Mouse (Mus musculus): ENCODE measurements at regions not wholly inside any gene's neighbourhood (a gene's known extent, or its start where the extent isn't known, plus 50 kb on each side); places are given as distances from the start of the nearest gene placed in this dataset.

DNA sequence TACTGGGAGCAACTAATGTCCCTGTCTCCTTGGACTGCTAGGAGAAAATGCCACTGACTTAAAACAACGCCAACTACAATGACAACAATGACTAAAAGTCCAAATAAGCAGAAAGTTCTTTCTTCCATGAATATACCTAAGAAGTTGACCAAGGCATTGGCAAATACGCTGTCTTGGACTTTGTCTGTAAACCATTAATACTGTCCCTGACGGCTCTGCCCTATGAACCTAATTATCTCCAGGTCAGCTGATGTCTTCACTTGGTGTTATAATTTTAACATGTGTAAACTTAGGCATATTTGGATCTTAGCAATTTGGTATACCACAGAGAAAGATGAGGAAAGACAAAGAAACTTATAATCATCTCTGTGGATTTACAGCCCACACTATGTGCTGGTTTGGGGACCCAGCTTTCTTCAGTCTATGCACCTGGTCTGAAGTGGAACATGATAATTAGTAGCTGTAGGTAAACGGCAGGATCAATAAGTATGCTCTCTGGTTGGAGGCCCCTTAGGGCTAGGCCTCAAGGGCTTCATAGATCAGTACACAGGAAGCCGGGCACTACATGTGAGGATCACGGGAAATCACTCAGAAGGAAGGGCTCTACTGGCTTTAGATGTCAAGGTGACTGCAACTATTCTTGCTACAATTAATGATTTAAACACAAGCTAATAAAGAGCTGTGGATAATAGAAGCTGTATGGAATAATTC lies 380.3 kb upstream of the Adgrl2 start:
- no peak for DNase-seq (ENCODE audit: low spot score in 2 of 2)

DNA sequence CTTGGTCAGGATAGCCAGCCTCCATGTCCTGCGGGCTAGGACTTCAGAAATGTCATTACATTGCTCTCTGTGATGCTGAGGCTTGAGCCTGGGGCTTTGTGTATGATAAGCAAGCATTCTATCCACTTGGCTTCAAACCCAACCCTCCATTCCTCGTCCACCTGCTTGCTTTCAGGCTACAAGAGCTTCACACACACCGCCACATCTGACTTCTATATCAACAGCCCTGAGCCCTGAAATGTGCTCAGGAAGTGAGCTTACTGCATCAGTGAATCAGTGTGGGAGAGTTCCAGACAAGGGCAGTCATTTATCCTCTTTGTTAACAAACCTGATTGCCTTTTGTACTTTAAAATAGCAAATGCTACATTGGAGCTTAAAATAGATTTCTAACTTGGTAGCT lies 377.5 kb upstream of the Adgrl2 start:
- no peak for DNase-seq (ENCODE audit: low spot score in 2 of 2)

DNA sequence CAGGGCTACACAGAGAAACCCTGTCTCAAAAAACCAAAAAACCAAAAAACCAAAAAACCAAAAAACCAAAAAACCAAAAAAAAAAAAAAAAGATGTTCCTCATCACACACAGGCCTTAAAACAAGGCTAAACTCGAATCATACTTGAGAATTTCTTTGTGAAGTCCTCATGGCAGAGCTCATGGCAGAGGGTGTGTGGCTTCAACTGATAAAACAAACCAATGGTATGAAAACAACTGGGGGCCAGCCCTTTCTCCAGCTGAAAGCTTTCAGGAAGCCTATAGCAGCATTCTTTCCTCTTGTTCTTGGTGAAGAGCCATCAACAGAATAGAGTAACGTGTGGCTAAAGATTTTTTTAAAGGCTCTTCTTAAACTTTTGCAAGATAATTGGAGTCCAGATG lies 369.8 kb upstream of the Adgrl2 start:
- no peak for DNase-seq (ENCODE audit: low spot score in 2 of 2)

DNA sequence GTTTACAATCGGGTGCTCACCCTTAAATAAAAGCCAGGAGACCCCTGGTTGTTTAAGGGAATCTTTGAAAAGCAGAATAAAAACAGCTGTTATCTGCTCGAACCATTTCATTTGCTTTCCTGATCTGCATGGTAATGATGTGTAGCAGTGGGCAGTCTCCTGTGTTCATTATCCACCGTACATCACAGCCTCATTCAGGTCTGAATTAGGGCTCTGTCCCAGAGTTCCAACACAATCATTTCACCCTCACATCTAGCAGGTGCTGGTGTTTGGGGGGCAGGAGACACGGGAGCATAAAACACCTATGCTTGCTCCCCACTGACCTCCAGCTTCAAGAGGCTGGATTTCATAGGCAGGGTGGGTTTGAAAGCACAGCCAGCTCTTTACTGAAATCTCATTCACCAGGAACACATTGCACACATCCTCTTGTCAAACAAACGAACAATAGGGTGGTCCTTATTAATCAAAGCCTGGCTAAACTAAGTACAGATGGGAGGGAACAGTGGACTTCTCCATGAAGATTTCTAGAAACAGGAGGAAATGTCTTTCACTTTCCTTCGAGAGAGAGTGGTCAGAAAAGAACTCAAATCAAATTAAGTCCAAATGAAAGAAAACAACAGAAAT lies 368.3 kb upstream of the Adgrl2 start:
- no peak for DNase-seq (ENCODE audit: low spot score in 2 of 2)

DNA sequence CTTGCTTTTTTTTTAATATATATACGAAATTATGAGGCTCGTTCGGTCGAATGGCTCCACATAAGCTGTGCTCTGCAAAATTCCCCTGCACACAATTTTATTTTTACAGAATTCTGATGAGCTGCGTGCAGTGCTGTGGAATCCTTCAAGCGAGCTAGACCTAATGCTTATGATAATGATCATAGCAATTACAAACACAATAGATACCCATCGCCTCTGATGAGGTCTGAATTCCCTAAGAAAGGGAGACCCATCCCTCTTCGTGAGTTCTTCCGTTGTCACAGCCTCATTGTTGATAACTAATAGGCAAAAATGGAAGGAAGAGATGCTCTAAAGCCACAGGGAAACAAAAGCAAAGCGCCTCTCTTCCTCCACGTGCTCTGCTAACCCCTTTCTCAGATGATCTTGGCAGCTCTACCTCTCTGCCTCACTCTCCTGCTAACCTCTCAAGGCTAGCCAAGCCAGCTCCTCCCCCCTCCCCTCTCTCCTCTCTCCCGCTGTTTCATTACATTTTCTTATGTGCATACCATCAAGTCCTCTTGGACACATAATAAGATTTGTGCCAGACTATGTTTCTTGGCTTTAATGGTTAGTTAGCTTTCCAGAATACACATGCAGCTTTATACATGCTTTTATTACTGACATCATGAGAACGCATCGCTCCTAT lies 367.7 kb upstream of the Adgrl2 start:
- no peak for DNase-seq (ENCODE audit: low spot score in 2 of 2)

DNA sequence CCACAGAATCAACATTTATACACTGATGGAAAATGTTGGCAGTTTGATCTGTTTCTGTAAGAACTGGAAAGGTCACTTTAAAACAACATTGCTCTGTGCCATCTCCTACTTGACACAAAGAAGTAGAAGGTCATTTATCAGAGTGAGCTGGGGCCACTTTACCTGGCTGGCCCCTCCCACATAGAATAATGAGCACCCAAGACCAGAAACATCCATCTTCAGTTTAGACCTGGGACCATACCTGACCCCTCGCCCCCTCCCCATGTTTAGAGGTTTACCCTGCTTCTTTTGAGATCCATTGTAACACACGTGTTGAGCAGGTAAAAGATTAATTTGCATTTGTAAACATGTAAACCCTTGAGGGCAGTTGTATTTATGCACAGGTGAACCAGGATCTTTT lies 366.8 kb upstream of the Adgrl2 start:
- no peak for DNase-seq (ENCODE audit: low spot score in 2 of 2)

DNA sequence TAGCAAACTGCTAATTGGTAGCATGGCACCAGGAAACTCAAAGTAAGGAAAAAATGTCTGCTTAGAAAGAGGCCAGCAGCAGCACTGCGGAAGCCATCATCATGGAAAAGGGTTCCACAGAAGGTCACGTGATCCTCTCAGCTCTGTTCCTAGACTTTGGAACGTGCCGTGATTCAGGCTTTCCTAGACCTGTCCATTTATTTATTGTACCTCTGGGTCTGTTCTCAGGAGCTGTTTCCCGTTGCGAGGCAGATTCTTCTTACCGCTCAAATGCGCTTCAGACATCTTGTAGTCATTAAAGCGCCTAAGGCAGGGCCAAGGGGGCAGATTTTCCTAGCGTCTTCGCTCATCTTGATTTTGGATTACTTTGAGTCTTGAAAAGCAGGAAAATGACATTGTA lies 365.0 kb upstream of the Adgrl2 start:
- DNase-seq (ENCODE audit: low spot score in 2 of 2): no peak

DNA sequence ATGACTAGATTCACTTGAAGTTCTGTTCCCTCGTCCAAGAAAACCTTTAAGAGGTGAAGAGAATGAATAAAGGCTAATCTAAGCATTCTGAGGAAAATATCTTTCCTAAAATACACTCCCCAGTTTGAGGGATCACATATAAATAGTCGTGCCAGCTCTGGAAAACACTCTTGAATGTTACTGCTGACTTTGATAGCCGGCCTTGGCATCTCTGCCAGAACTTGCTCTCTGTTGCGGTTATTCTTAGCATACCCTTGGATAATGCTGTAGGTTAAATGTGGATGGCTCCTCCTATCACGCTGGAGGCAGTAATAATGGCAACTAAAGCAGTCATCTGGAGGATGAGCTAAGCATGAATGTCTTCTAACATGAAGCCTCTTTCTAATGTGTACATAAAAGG lies 363.6 kb upstream of the Adgrl2 start:
- no peak for DNase-seq (ENCODE audit: low spot score in 2 of 2)

DNA sequence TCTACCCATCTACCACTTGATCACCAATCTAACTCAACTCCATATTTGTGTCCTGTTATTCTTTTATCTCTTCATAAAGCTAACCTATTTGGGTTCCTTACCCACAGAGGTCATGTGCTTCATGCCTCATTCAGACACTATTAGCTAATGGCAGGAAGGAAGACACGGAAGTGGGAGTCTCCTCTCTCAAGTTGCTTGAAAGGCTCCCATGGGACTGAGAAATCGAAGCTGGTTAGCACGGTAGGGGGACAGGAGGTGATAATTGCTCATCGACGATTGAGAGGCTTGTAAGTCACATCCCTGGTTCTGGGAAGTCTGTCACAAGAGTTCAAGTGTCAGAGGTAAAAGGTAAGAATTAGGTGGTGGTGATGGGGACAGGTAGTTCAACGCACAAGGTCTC lies 362.2 kb upstream of the Adgrl2 start:
- DNase-seq (ENCODE audit: low spot score in 2 of 2): no peak

DNA sequence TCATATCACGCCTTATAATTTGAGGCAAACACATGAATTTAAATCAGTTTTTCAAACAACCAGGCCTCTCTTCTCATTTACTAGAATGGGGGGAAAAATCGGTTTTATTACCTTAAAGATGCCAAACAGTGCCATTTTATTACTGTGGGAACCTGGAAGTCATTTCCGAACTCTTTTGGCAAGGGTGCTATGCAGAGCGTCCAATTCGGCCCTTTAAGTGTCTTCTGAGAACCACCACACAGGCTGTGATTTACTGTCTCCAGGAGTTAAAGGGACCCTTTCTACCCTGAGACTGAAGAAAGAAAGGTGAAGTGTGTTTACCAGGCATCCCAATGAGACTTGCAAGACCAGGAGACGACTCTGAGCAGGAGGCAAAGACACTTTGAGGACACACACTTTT lies 359.4 kb upstream of the Adgrl2 start:
- no peak for DNase-seq (ENCODE audit: low spot score in 2 of 2)

DNA sequence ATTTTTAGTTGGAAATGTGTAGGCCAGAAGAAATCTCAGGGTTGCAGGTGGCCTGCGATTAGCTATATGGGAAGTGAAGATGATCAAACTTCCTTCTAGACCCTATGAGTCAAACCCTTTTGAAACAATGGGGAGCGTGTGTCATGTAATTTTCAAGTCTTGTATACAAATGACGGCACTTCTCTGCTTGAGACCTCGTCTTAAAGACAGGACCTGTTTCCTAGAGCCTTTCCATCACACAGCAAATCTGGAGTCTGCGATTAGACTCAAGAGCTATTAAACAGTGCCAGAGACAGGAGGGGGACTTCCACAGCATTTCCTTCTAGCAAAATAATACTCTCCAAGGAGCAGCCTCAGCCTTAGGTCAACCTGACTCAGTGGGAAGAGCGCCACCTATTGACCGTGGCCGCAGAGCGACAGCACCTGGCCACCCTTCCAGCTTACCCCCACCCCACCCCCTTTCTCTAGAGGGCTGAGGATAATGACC lies 358.9 kb upstream of the Adgrl2 start:
- DNase-seq (ENCODE audit: low spot score in 2 of 2): peak; percentile 34 to 62

DNA sequence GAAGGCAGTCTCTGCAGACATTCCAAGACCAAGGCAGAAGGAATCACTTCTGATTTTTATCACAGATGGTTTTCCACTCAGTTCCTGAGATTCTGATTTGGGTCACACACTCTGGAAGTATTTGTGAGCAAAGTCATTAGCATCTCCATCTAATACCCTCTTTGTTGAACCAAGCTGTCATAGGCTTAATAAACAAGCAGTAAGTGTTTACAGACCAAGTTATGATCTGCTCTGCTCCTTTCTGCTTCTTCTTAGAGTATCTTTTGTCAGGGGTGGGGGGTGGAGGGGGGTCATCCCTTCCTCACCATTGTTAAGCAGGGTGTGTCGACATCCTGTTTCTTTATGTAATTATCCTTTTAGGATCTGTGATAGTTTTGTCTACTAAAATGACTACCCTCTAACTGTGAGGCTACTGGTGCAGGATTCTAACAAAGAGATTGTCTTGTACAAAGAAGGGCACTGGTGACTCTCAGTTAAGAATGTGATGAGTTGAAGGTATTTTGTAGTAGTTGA lies 358.2 kb upstream of the Adgrl2 start:
- DNase-seq (ENCODE audit: low spot score in 2 of 2): no peak

DNA sequence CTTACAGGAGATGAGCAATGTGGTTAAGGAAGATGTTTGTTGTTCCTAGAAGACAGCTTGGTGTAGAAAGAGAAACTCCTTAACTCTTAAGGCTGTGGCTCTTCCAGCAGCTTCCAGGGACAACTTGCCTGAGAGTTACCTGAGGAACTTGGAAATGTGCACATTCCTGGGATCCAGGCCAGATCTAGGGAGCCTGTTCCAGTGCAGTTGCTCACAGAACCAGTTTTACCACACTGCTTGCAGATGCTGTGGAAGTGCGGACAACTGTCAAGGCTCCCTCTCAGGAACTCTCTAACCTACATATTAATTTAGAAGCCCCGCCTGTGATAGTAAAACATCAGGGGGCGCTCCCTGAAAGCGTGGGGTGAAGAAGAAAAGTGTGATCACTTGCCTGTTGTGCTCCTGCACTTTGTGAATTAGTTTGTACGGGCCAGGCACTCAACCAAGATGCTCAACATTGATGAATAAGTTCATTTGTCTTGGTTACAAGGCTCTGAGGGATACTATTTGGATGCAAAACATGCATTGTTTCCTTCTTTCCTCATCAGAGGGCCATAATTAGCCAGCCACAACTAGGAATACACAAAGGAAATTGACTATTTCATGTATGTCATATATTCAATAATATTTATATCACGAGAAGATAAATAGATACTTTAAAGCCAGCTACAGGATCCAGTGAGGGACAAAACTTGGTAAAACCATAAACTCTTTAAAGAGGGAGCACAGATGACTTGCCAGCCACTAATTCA lies 357.1 kb upstream of the Adgrl2 start:
- no peak for DNase-seq (ENCODE audit: low spot score in 2 of 2)

DNA sequence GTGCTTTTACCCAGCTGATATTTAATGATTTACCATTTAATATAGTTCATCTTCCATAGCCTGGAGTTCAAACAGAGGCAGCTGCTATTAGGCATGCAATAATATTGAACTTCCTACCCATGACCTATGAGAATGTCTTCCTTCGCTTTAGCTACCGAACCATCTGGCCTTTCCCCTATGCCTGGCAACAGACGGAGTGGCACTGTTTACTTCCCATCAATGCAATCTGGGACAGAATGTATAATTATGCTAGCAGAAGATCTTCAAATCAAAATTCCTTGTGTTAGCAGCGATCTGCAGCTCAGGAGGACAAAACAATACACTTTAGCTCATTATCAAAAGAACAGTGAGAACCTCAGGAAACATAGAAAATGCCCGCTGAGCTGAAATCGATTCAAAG lies 352.2 kb upstream of the Adgrl2 start:
- no peak for DNase-seq (ENCODE audit: low spot score in 2 of 2)

DNA sequence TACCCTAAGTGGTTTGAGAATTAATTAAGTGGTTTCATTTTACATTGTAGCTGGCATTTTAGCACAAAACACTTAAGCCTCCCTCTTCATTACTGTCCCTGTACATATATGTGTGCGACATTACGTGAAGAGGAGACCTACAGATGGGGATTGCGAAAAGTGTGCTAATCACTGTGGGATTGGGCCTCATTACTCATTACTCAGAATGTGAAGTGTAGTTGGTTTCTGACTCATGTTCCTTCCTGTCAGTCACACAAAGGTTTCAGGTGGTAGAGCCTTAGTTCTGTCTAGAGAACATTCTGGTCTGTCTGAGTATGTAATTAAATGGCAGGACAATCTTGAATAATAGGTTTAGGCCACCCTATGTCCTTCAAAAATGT lies 349.0 kb upstream of the Adgrl2 start:
- no peak for DNase-seq (ENCODE audit: low spot score in 2 of 2)

DNA sequence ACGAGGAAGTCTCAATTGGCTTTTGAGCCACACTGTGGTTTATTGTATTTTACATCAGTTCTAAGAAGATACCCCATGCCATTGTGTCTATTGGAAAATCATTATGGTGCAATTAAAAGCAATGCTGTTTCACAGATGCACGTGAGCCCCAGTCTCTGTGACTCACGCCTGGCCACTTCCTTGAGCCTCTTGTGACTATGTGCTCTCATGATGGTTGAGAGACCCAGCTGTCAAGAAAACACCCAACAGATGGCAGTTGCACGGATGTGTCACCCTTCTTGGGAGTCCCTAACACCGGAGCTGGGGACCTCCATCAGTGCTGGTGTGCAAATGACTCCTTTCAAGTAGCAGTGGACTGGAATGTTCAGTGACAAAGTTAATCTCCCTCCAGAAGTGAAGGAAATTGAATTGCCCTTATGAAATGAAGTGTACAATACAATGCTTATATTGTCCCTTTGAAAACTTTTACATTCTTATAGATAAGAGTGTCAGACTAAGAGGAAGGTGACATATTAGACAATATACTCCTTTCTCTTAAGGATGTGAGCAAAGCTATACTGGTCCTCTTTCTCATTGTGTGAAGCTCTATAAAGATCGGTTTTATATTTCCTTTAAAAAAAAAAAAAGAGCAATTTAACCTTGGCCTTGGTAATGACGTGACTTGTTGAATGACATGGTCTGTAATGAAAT lies 348.5 kb upstream of the Adgrl2 start:
- no peak for DNase-seq (ENCODE audit: low spot score in 2 of 2)

DNA sequence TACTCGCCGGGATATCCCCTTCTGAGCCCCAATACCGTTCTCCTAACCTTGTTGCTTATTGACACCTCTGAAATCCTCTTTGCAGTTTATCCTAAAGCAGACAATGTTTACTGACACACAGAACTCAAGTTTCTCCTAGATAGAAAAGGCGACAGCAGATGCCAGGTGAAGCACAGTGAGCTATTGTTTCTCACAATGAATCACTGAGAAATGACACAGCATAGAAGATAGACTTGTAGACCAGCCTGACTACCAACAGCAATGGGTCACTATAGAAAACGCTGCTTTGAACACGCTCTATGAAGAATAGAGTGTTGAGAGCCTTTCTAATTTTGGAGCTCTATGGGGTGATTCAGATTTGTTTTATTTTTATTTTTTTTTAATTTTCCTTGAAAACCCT lies 344.9 kb upstream of the Adgrl2 start:
- DNase-seq (ENCODE audit: low spot score in 2 of 2): no peak

DNA sequence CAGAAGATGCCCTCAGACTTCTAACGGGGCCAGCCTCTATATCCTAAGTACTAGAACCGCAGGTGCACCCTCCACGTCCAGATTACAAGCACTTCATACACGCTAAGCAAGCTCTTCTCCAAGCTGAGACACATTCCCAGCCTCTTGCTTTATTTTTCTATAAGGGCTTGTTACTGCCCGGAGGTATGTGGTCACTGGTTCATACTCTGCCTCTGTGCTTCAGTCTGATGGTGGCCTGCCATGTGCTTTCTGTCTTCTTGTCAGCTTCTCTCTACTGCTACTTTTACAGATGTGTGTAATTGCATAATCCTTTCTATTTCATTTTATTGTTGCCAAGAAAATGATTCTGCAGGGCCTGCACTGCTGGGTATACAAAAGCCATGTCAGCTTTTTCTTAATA lies 343.3 kb upstream of the Adgrl2 start:
- DNase-seq (ENCODE audit: low spot score in 2 of 2): no peak

DNA sequence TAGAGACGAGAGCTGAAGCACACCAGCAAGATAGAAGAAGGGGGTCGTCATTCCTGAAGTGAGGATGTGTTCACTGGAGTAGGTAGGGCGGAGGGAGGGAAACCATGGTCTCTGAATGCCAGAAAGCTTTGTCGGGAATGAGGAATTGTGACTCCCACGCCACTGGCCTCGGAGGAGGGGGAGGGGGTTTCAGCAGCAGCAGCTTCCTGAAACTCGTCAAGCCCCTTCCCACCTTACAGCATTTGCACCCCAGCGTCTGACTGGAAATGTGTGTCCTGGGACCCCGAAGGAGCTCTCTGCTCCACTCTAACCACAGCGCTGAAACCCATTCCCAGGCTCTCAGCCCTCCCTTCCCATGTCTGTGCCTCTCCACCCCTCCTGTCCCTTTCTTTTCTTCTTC lies 342.8 kb upstream of the Adgrl2 start:
- no peak for DNase-seq (ENCODE audit: low spot score in 2 of 2)

DNA sequence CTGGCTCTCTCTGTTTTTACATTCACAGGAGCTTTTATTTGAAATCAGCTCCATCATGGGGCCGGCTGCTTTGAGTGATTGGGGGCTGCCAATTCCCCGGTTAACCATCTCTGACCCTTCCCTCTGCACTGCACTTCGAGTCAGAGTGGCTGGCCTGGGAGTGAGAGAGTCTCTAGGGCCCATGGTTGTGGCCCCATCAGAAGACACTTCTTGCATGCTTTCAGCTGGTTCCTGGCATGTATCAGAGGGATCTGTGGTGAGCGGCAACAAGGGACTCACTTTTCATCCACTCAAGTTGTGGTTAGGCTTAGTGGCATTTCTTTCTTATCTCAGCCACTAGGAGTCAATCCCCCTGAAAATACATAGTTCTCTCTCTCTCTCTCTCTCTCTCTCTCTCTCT lies 341.8 kb upstream of the Adgrl2 start:
- no peak for DNase-seq (ENCODE audit: low spot score in 2 of 2)

DNA sequence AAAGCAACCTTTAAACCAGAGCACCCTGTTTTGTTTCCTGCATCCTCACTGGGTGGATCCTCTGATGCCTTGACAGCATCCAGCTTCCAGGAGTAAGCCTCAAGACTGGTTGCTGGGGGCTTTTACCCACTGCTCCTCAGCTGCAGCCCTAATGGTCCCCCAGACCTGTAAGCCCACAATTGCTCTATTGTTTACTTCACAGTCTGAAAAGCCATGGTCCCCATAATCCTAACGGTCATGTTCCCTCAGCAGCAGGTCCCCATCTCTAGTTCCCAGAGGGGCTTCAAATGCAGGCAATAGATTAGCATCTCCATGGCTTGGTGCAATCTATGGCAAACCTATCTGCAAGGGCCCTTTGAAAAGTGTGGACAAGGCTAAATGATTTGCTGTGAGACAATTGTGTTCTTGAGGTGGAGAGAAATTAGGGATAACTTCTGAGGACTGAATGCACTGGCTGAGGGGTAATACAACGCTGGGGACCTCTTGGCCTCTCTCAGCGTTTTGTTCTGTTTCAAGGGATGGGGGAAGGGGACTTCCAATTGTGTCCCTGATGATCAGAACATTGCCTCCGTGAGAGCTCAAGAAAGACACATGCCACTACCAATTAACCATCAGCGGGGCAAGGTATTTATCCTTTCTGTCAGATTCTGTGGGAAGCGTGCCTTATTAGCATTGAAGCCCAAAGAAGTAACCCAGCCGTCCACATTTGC lies 341.1 kb upstream of the Adgrl2 start:
- no peak for DNase-seq (ENCODE audit: low spot score in 2 of 2)
